Mouse (Mus musculus): Measurements from ENCODE around the gene Atp6v1g2.

DNA sequence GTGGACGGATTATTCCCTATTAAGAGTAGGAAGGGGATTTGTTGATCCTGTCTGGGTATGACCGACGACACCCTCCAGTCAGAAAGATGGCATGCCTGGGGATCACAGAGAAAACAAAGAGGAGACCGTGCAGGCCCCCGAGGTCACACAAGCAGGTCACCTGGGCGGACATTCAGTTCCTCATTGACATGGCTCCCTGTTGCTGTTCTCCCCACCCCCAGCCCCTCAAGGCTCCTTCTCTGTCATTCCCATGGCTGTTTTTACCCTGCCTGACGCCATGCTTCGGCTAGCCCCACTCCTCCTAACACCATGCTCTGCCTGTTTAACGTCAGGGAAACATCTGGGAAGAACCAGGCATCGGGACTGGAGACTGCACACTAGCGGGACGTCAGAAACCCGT lies 28.2 kb downstream of the Atp6v1g2 start:
- TF ChIP-seq CTCF (IDR thresholded peaks at IDR 0.05; ENCODE audit: borderline replicate concordance, insufficient read depth, low read depth, low read length) (no peak), POLR2A (IDR thresholded peaks at IDR 0.05; ENCODE audit: borderline replicate concordance, insufficient read depth, low read length) (no peak)

Data from cerebellum, adult 2 months (tissue).